9 mouse cellular contexts compared by ENCODE assay signal in the genomic region with DNA sequence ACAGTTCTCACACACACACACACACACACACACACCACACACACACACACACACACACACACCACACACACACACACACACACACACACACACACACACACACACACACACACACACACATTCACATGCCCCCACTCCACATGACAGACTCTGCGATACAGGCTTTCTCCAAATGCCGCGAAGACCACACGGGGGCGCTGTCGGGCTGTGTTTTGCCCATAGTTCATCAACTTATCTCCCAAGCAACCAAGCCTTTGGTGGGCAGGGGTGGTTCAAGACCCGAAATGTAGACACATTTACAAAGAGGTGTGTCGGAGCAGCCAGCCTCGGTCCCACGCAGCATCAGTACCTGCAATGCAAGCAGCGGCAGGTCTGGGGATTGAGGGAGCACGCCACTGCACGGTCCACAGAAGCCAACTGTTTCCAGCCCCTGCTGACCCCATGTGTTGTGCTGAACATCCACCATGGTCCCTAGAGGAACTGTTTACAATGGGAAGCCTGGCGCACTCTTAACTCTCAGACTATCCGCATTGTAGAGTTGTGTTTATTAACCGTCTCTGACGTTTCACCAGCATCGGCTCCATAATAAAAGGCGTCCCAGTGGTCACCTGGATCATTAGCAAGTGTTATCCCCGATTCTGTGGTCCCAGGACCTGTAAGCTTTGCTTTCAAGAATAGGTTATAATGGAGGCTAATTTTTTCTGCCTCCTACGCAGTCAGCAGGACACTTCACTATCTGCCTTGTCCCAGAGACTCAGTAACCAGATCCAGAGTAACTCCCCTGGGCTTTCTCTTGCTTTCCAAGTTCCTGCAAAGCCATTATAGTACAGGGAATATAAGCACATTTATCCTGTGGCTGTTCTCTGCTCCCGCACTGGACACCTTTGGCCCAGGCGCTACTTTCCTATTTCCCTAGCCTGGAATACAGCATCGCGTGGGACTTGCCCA. TPM values are rescaled to one million over a fixed set of nuclear protein-coding genes. Genes with fewer than 3 reads are reported as not detected.
DNase-seq lines count a peak whose midpoint lies in the region; ATAC-seq and TF ChIP-seq lines count a peak whose summit lies in the region.
"Had no signal": no experiment of that assay in that cellular context is flagged by ENCODE, and none has a peak within 500 bp of the region (broad histone marks: within the 10 kb centered on the region; RNA-seq: fewer than 3 reads in every experiment).

No protein-coding gene starts in this region.

- no peak overlapping the region for H3K27ac ChIP-seq in kidney, adult 2 months (ENCODE audit: insufficient read depth, low read depth, low read length)
- no peak overlapping the region; the same call in 1 of the 2 replicates for H3K27ac ChIP-seq in liver, embryonic 11.5 days (ENCODE audit: low read depth, low read length)

- ATAC-seq in liver, embryonic 11.5 days (replicated peaks; ENCODE audit: low FRiP score), result no peak; the same call in 1 of the 2 replicates
- peak; percentile 60 for ATAC-seq in monocyte, adult 5-6 weeks (replicated peaks; ENCODE audit: insufficient number of reproducible peaks, low FRiP score, low TSS enrichment, poor library complexity, severe bottlenecking)

- peak; percentile 80 for DNase-seq in 416B (ENCODE audit: low read depth)
- peak; percentile 69 for DNase-seq in adrenal gland, adult 2 months
- peak; percentile 78 for DNase-seq in embryo, embryonic 9.5 days (ENCODE audit: extremely low spot score)
- DNase-seq in heart, adult 11 months, result peak; percentile 95
- DNase-seq in kidney, adult 2 months, result peak; percentile 72
- peak; percentile 78 for DNase-seq in liver, embryonic 11.5 days (ENCODE audit: low spot score)
- peak; percentile 93 for DNase-seq in splenic B cell, adult 2 months (ENCODE audit: low read depth, low spot score)

- no peak for TF ChIP-seq POLR2A in kidney, adult 2 months (IDR thresholded peaks at IDR 0.05; ENCODE audit: low read depth, low read length)

- H3K4me1 ChIP-seq in kidney, adult 2 months (ENCODE audit: control insufficient read depth, insufficient read depth, low read length), result peaks cover 3% of the 10 kb centered on the region; the same call in 1 of the 2 replicates
- peaks cover 6% of the 10 kb centered on the region; the same call in 1 of the 2 replicates for H3K4me1 ChIP-seq in liver, embryonic 11.5 days (replicated peaks; ENCODE audit: control insufficient read depth, insufficient read depth, low read length)

- 26% methylated on average over 25 of the region's 25 CpGs for WGBS in kidney, adult 2 months
- WGBS in liver, embryonic 11.5 days, result 30% methylated on average over 25 of the region's 25 CpGs

- no peaks in the 10 kb centered on the region for H3K27me3 ChIP-seq in kidney, adult 2 months (replicated peaks; ENCODE audit: control insufficient read depth, insufficient read depth, low read length)
- H3K27me3 ChIP-seq in liver, embryonic 11.5 days (replicated peaks; ENCODE audit: control insufficient read depth, insufficient read depth, low read length), result no peaks in the 10 kb centered on the region
- no peaks in the 10 kb centered on the region for H3K27me3 ChIP-seq in splenic B cell, adult 2 months (ENCODE audit: control insufficient read depth, insufficient read depth, low read length, poor library complexity, severe bottlenecking)

- H3K36me3 ChIP-seq in kidney, adult 2 months (ENCODE audit: control insufficient read depth, insufficient read depth, low read length), result no peaks in the 10 kb centered on the region
- no peaks in the 10 kb centered on the region for H3K36me3 ChIP-seq in liver, embryonic 11.5 days (ENCODE audit: control insufficient read depth, insufficient read depth, low read length)
- no peaks in the 10 kb centered on the region for H3K36me3 ChIP-seq in splenic B cell, adult 2 months (ENCODE audit: control insufficient read depth, insufficient read depth, low read length, poor library complexity, severe bottlenecking)

- H3K9me3 ChIP-seq in liver, embryonic 11.5 days (ENCODE audit: control insufficient read depth, low read length), result no peaks in the 10 kb centered on the region

- H3K4me2 ChIP-seq in liver, embryonic 11.5 days, result peak overlapping the region; percentile 65

- H3K4me3 ChIP-seq in kidney, adult 2 months (ENCODE audit: insufficient read depth, low read depth, low read length), result peak overlapping the region; percentile 25; the same call in 1 of the 2 replicates
- peak overlapping the region; percentile 32 for H3K4me3 ChIP-seq in liver, embryonic 11.5 days (ENCODE audit: low read depth, low read length)

- peak overlapping the region; percentile 30; the same call in 1 of the 2 replicates for H3K9ac ChIP-seq in liver, embryonic 11.5 days (ENCODE audit: low read depth, low read length)

- TF ChIP-seq CTCF in kidney, adult 2 months (conservative IDR thresholded peaks at IDR 0.05; ENCODE audit: insufficient read depth, insufficient read length, low read depth, low read length), result peak; percentile 79

RNA-seq across cellular contexts. Expression of gene Olfr279, which starts 18.5 kb away (rescaled TPM):
- total RNA-seq in adrenal gland, adult 2 months (2021), result not detected
- polyA plus RNA-seq in adrenal gland, adult 2 months (2012; rRNA removed), result not detected in 2 replicates
- not detected in 2 replicates for polyA plus RNA-seq in kidney, adult 2 months (2012; rRNA removed)
- polyA plus RNA-seq in liver, embryonic 11.5 days (2014; fragmentation: Nextera tagmentation; extraction: Ambion mirVana), result not detected in 2 replicates
- total RNA-seq in monocyte, adult 5-6 weeks (2017), result not detected in 3 replicates
- polyA plus RNA-seq: frontal cortex, adult 2 months had no signal

RNA-seq across cellular contexts. Expression of gene Kansl2, which starts 23.4 kb away (rescaled TPM):
- 10 to 100 TPM; 70.7 to 99.0 TPM for total RNA-seq in adrenal gland, adult 2 months (2021)
- polyA plus RNA-seq in adrenal gland, adult 2 months (2012; rRNA removed), result 44.6 and 49.5 TPM in 2 replicates
- polyA plus RNA-seq in kidney, adult 2 months (2012; rRNA removed), result 32.0 and 33.1 TPM in 2 replicates
- polyA plus RNA-seq in liver, embryonic 11.5 days (2014; fragmentation: Nextera tagmentation; extraction: Ambion mirVana), result 92.6 and 94.2 TPM in 2 replicates
- total RNA-seq in monocyte, adult 5-6 weeks (2017), result 35.4 to 46.2 TPM (median 40.6 TPM) in 3 replicates

RNA-seq across cellular contexts. Expression of gene Lalba, which starts 28.2 kb away (rescaled TPM):
- total RNA-seq in adrenal gland, adult 2 months (2021), result not detected
- not detected in 2 replicates for polyA plus RNA-seq in adrenal gland, adult 2 months (2012; rRNA removed)
- polyA plus RNA-seq in kidney, adult 2 months (2012; rRNA removed), result not detected in 2 replicates
- not detected in 2 replicates for polyA plus RNA-seq in liver, embryonic 11.5 days (2014; fragmentation: Nextera tagmentation; extraction: Ambion mirVana)
- not detected in 3 replicates for total RNA-seq in monocyte, adult 5-6 weeks (2017)
- polyA plus RNA-seq: frontal cortex, adult 2 months had no signal

RNA-seq across cellular contexts. Expression of gene OR5BS1P, which starts 41.0 kb away (rescaled TPM):
- not detected for total RNA-seq in adrenal gland, adult 2 months (2021)
- polyA plus RNA-seq in adrenal gland, adult 2 months (2012; rRNA removed), result not detected in 2 replicates
- not detected in 2 replicates for polyA plus RNA-seq in kidney, adult 2 months (2012; rRNA removed)
- not detected in 2 replicates for polyA plus RNA-seq in liver, embryonic 11.5 days (2014; fragmentation: Nextera tagmentation; extraction: Ambion mirVana)
- not detected in 3 replicates for total RNA-seq in monocyte, adult 5-6 weeks (2017)
- polyA plus RNA-seq: frontal cortex, adult 2 months had no signal

RNA-seq across cellular contexts. Expression of gene Olfr281, which starts 58.3 kb away (rescaled TPM):
- total RNA-seq in adrenal gland, adult 2 months (2021), result not detected
- polyA plus RNA-seq in adrenal gland, adult 2 months (2012; rRNA removed), result not detected in 2 replicates
- polyA plus RNA-seq in kidney, adult 2 months (2012; rRNA removed), result not detected in 2 replicates
- polyA plus RNA-seq in liver, embryonic 11.5 days (2014; fragmentation: Nextera tagmentation; extraction: Ambion mirVana), result not detected in 2 replicates
- not detected in 3 replicates for total RNA-seq in monocyte, adult 5-6 weeks (2017)
